Mouse (Mus musculus) embryo, embryonic 11.5 days (tissue): Measurements from ENCODE around the gene Gm11232.

Experiments used
- DNase-seq: peaks from one replicate; pipeline ENCODE4 v3.0.0-alpha.2; 2012; ENCODE audit warnings: low read depth, low spot score

Gm11232 gene

GRCm38 (mm10) chr4:71757865-71758264 lies at the start of gene Gm11232:
Gene Gm11232, minus strand, starts transcription at chr4:71757965.
- DNase-seq, result no peak

DNA sequence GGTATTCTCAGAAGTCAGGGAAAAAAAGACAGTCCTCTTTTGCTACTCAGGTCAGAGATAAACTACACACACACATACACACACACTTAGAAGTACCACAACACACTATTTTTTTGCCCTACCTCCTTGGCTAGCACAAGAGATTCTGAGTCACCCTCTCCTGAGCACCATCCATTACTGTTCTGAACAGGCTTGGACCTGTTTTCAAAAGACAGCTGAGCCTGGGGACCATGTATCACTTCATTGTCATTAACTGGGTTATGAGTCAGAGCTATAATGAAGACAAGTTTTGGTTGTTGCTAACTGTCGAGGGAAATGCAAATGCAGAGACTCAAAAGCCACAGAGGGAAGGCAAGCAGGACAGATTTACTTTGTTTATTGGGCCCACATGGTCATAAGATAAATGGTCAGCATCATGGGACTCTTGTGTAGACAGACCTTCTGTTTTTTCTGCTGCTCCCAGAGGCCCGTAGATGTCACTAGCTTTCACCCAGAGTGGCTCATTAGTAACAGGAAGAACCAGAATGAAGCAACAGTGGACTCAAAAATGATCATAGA lies 48.3 kb upstream of the Gm11232 start:
- DNase-seq, result no peak

DNA sequence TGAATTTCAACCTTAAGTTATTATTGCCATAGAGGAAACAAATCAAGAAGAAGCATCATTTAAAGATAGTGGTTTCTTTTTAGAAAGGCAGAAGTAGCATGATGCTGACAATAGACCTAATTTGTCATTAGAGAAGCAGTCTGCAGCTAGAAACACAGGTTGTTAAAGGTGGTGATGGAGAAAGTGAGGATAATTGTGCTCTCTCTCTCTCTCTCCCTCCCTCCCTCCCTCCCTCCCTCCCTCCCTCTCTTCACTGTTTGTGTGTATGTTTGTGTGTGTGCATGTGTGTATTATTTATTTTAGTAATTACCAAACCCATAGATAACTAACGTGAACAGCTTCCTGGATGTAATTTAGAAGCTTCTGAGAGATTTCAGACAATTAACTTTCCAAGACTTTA lies 7.8 kb upstream of the Gm11232 start:
- no peak for DNase-seq

DNA sequence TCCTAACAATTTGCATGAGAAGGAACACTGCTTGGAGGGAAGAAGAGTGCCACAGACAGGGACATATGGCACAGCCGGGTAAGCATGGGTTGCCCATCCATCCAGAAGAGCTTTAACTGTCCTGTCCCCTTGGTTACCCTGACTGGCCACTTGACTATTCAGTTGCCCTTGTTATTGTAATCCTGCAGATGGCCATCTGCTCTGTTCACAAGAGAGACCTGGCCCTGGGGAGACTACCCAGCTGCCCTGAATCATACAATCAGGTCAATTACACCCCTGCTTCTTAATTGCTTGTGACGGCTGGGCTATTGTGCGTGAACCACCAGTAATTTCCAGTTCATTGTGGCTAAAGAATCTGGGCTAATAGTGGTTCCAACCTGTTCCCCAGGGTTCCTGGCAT lies 7.3 kb upstream of the Gm11232 start:
- peak; percentile 17 for DNase-seq

DNA sequence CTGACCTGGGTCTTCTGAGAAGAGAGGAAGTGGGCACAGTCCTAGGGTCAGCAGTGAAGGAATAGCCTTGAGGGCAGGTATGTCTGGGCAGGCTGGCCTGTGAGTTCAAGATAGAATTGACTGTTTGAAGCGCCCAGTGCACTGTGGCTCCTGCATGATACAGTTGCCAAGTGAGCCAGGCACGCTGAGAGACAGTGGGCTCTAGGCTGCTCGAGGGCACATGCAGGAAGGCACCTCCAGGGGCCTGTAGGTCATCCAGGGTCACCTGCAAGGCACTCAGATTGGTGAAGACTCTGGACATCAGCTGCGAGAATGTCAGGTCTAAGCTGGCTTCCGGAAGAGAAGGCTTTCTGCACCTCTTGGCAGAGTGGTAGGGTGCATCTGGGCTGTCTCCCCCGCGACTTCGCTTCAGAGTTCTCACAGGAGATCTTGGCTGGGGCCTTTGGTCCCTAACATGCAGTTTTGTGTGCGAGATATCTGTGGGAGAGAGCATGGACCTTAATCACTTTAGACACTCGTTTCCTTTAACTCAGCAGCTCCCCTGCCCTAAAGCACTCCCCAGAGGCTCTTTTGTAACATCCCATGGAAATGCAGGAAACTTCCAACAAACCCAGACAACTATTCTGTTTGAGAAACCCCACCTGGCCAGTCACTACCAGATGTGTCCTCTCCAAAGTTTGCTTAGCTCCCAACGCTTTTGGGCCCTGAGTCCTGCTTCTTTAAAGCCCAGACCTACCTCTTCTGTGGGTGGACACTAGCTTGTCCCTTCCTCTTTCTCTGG lies 1.1 kb downstream of the Gm11232 start:
- no peak for DNase-seq

- no peak for DNase-seq
Observed at GRCm38 (mm10) chr4:71745741-71746140, 12.0 kb downstream of the Gm11232 start.

- no peak for DNase-seq
Observed at GRCm38 (mm10) chr4:71736529-71736928, 21.2 kb downstream of the Gm11232 start.

DNA sequence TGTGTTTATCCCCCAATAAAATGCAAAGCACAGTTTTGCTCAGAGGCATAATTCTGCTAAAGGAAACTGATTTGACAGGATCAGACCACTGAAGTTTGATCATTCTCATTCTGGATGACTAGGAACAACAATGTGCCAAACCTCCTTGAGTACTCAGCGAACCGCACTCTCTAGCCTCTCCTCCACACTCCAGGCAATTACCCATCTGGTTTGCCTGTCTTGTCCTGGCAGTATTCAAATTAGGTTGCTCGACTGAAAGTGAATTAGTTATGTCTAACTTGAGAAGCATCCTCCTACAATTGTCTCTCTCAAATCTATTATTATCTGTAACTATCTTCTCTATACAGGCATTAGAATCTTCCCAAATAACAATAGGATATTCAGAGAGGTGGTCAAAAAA lies 22.5 kb downstream of the Gm11232 start:
- DNase-seq, result no peak

DNA sequence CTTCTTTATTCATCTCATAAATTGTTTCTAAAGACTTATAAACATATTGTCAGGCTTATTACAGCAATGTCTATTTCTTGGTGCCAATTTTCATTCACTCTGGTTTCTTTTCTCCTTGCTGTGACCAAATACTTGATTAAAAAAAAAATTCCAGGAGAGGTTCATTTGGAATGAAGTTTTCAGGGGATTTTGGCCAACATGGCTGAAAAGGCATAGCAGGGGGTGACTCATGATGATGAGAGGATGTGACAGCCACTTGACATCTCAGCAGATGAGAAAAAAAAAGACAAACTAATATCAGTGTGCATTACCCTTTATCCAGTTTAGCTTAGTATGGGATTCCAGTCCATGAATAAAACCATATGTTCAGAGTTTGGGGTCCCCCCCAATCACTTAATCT lies 28.4 kb downstream of the Gm11232 start:
- no peak for DNase-seq

DNA sequence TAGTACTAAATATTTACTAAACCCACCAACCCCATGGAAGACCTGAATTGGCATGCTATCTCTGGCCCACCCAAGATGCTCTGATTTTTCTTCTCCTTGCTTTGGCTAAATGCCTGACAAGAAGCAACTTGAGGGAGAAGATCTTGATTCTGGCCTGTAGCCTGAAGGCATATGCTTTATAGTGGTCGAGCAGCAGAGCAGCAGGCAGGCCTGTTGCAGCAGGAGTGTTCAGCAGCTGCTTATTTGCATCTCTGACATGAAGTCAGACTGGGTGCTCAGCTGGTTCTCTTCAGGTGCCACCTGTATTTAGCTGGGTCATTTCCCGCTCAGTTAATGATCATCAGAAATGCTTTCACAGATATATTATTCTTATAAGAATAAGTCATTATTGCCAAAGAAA lies 30.2 kb downstream of the Gm11232 start:
- no peak for DNase-seq

DNA sequence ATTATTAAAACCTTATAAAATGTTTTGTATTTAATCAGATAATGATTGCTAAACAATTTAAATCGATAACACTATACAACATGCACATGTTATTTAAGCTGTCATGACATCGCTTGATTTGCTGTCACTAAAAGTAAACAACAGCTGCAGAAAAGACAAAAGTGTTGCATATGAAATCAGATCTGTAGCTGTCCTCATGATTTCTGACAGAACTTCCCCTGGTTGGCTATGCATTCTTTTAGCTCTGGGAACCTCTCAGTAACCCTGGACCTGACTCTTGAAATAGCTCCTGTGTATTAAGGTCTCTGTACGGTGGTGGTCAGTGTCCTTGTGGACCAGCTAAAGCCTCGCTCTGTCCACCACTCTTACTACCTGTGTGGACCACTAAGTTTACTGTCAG lies 30.7 kb downstream of the Gm11232 start:
- no peak for DNase-seq

DNA sequence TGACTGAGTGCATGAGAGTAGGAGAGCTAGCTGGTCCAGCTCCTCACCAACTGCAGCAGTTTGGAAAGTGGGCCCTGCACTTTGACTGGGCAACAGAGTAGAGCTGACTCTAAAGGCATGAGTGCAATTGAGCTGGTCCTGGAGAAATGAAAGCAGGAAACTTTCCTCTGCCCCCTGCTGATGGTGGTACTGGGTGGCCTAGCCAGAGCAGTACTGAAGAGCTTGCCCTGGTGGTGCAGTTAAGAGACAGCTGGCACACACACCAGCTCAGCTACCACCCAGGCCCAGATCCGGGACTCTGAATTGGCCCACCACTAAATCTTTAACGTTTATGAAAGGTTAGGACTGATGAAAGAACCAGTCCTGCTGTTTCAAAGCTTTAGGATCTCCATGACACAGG lies 31.9 kb downstream of the Gm11232 start:
- no peak for DNase-seq
